Mouse (Mus musculus): ENCODE results near the gene Pcyt1a.

GRCm38 (mm10) chr16:32400267-32400666, 30.5 kb upstream of the Pcyt1a start, which contains the start of gene Tm4sf19:
- TF ChIP-seq MAX (IDR thresholded peaks at IDR 0.05; ENCODE audit: low read depth): no peak
- no peak for TF ChIP-seq POLR2AphosphoS2 (IDR thresholded peaks at IDR 0.05; ENCODE audit: insufficient read length, low read depth)
- TF ChIP-seq POLR2A (IDR thresholded peaks at IDR 0.05; ENCODE audit: insufficient read length, low read depth): no peak
- TF ChIP-seq CEBPB (IDR thresholded peaks at IDR 0.05; ENCODE audit: insufficient read depth, poor library complexity, severe bottlenecking): no peak
- TF ChIP-seq TCF12 (IDR thresholded peaks at IDR 0.05; ENCODE audit: insufficient read depth, poor library complexity, severe bottlenecking): no peak
- TF ChIP-seq REST (IDR thresholded peaks at IDR 0.05; ENCODE audit: insufficient read depth, insufficient read length): no peak
- TF ChIP-seq MYOD1 (IDR thresholded peaks at IDR 0.05; ENCODE audit: control insufficient read depth in 1 of 3, insufficient read length in 2 of 3, low read depth in 2 of 3): no peak
- TF ChIP-seq MYOG (IDR thresholded peaks at IDR 0.05; ENCODE audit: control insufficient read depth in 1 of 3, insufficient read depth in 1 of 3, insufficient read length in 2 of 3, low read depth in 2 of 3): no peak
- no peak for TF ChIP-seq E2F4 (IDR thresholded peaks at IDR 0.05; ENCODE audit: insufficient read depth)
- no peak for TF ChIP-seq USF1 (IDR thresholded peaks at IDR 0.05; ENCODE audit: low read depth)
- TF ChIP-seq TCF3 (IDR thresholded peaks at IDR 0.05; ENCODE audit: insufficient read length, low read depth): no peak
